In the genomic region with DNA sequence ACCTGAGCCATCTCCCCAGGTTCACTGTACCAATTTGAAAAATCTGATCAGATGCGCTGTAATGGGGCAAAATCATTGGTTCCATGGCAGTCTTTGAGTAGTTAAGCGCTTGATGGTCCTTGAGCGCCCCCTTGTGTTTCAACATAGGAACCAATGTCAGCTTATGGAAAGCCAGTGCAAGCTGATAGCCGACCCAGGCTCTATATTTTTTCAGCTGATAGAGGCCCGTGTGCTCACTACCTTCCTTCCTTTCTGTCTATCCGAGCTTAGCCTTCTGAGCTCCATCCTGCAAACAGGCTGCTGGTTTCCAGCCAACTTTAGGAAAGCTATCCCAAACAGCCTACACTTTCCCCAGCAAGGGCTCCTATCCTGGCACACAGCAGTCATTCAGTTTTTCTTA, we compare ENCODE assay signal across 1 mouse cellular context.
A peak's percentile ranks its signal among the peaks of the same experiment; 100 is the strongest.
TF ChIP-seq lines count a peak whose summit lies in the region.

No protein-coding gene starts in this region.

TF ChIP-seq in CH12.LX, 34 proteins besides CTCF, POLR2A, EP300 and RAD21 (continued from another document):
- TF ChIP-seq ZNF384 (IDR thresholded peaks at IDR 0.05; ENCODE audit: low read depth, low read length): peak; percentile 13; the same call in 1 of the 2 replicates
- TF ChIP-seq SMC3 (IDR thresholded peaks at IDR 0.05; ENCODE audit: low read depth, low read length): peak; percentile 96
- 0 out of 2 replicates have a peak, but pooled peaks have one; percentile 21 for TF ChIP-seq JUND (conservative IDR thresholded peaks at IDR 0.05; ENCODE audit: low read depth, low read length)
- no peak for TF ChIP-seq KAT2A (IDR thresholded peaks at IDR 0.05; ENCODE audit: insufficient replicate concordance, low read length)
- TF ChIP-seq GABPA (IDR thresholded peaks at IDR 0.05; ENCODE audit: insufficient replicate concordance, low read depth, low read length): no peak
- TF ChIP-seq MAFK (IDR thresholded peaks at IDR 0.05; ENCODE audit: insufficient replicate concordance, low read length): no peak
- TF ChIP-seq ZKSCAN1 (IDR thresholded peaks at IDR 0.05; ENCODE audit: borderline replicate concordance, low read depth, low read length): no peak
- TF ChIP-seq POLR2AphosphoS2 (IDR thresholded peaks at IDR 0.05; ENCODE audit: low read depth, low read length): no peak
- 0 out of 2 replicates have a peak, but pooled peaks have one; percentile 31 for TF ChIP-seq MAZ (IDR thresholded peaks at IDR 0.05; ENCODE audit: low read depth, low read length)
- TF ChIP-seq PAX5 (IDR thresholded peaks at IDR 0.05; ENCODE audit: low read length): no peak
- TF ChIP-seq CHD2 (IDR thresholded peaks at IDR 0.05; ENCODE audit: low read length): peak; percentile 43; the same call in 1 of the 2 replicates
- TF ChIP-seq JUN (IDR thresholded peaks at IDR 0.05; ENCODE audit: insufficient read depth, low read depth, low read length): no peak
